Mouse (Mus musculus): Measurements from ENCODE around the gene Rgs17.
A peak's percentile ranks its signal among the peaks of the same experiment; 100 is the strongest.
"Not testable (repeated sequence)": the region's sequence is repeated elsewhere in the genome, so short reads cannot be mapped to it uniquely, and the experiment has no call there.

The Rgs17 gene

DNA sequence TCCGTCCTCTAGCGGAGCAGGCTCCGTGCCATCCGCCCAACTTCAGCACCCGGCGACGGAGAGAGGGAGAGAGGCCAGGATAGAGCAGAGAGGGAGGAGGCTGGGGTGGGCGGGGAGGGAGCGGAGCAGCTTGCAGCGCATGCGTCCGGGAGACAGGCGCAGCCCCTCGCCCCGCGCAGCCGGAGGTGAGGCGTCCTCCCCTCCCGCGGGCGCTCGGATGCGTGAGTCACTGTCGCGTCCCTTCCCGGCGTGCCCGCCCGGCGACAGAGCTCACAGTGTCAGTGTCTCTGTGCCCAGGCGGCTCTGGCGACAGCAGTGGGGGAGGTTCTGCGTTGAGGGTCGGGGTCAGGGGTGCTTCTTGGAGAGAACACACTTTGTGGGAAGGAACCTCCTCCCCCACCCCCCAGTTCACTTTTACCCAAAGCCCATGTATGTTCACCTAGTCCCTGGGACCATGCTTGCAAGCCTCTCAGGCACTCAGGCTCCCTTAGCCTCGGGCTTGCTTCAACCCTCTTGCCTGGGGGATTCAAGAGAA lies at the start of gene Rgs17:
TSS of gene Rgs17 (minus strand) at position 107 of the 535 bp plus-strand sequence.
- peak; percentile 62 for DNase-seq (ENCODE audit: low spot score)

DNA sequence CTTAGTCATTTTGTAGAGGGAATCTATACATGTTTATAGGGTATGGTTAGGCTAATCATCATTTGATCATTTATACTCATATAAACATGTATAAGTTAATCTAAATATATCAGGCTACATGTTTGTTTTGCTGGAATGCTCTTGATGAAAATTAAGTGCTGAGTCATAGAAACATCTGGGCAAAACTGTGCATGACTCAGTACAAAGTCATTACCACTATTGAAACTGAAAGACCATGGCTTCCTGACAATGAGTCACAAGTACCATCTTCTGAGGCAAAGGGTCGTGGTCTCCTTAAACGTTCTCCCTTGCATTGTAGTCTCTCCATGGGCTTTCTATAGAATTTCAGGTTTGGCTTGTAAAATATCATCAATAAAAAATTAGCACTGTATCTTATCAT lies 45.5 kb upstream of the Rgs17 start:
- DNase-seq (ENCODE audit: low spot score): no peak

DNA sequence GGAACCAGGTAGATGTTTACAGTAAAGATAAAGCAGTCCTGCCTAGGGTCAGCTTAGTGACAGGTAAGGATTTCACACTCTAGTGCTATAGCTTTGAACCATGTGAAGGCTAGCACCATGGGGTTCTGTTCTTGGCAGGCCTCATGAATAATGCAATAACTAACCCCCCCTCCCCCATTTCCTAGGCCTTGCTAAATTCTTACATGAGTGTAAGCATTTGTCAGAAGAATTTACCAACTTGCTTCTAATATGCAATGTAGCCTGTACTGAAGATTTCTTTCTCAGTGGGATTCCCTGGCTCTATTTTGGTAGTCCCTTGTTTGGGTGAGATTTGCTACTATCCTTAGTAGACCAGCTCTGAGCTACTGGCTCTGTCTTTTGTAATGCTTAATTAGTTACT lies 31.6 kb upstream of the Rgs17 start:
- not testable (repeated sequence) for DNase-seq (ENCODE audit: low spot score)

DNA sequence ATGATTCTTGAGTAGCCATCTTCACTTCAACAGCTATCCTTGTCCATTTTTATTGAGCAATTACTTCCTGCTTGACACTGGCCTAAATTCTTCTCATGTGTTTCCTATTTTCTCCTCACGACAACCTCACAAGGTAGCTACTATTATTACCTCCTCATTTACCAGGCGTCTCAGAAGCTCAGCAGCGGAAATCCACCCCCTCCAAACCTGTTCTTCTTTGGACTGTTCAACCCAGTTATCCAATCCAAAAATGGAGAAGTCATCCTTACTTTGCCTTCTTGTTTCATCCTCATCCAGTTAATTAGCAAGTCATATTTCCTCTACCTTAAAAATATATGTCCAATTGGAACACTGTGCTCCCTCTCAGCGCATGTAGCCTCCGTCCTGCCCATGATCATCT lies 2.1 kb upstream of the Rgs17 start:
- DNase-seq (ENCODE audit: low spot score): no peak

DNA sequence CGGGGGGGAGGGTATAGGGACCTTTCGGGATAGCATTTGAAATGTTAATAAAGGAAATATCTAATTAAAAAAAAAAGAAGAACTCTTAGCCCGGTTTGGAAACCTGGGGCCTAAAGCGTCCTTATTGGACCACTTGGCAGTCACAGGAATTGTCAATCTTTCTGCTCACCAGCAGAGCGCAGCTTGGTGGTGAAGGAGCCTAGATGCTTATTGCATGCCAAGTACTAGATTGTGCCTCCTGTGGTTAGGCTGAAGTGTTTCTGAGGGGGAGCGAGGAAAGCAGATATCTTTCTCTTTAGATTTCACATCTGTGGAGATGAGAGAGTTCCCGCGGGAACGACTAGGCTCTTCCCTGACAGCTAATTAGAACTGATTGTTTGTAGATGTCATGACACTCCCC lies 896 bp upstream of the Rgs17 start:
- DNase-seq (ENCODE audit: low spot score): peak; percentile 19

DNA sequence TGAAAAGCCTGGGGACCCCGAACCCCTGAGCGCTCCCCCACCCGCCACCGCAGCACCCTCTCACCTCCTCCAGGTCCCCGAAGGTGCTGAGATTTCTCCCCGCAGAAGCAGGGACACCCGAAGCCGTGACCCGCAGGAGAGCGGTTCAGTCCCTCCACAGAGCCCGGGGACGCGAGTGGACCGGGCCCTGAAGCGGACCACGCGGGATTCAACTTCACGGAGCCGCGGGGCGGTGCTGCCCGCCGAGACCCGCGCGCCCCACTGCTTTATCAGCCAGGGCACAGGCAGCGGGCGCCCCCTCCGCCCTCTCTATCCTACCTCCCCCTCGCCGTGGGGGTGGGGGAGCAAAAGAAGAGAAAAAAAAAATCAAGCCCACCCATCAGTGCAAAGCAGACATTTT lies 429 bp downstream of the Rgs17 start:
- DNase-seq (ENCODE audit: low spot score): no peak

DNA sequence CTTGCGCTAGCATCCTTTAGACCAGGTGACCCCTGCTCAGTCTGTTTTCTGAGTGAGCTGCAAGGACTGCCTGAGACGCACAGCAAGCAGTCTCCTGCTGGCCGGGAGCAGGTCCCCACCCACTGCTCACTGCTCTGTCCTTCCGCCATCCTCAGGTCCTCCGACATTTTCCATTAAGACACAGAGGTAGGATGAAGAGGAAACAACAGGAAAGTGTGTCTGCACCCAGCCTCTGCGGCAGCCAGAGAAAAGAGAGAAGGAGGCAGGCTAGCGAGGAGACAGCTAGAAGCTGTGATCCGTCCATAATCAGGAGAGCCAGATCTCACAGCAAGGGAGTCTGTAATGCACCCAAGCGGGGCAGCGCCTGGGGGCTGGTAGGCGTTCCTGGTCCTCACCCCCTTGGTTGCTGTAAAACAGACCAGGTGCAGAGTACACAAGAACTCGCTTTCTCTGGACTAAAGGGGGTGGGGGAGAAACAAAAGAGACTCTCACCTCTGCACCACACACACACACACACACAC lies 1.1 kb downstream of the Rgs17 start:
- peak; percentile 16 for DNase-seq (ENCODE audit: low spot score)

DNA sequence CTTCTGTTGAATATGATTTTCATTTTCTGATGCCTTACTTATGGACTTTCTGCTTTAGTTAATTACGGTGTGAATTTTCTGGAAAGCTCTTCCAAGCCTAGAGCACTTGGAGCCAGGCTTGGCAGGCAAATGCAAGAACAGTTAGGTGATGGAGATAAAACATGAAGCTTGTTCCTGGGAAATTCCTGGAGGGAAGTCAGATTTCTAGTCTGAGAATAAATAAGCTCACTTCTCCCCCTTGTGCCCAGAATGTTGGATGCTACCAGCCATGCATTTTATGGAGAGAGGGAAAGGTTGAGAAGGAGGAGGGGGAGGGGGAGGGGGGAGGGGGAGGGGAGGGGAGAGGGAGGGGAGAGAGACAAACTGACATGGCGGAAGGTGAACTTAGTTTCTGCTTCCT lies 17.8 kb downstream of the Rgs17 start:
- DNase-seq (ENCODE audit: low spot score): no peak

DNA sequence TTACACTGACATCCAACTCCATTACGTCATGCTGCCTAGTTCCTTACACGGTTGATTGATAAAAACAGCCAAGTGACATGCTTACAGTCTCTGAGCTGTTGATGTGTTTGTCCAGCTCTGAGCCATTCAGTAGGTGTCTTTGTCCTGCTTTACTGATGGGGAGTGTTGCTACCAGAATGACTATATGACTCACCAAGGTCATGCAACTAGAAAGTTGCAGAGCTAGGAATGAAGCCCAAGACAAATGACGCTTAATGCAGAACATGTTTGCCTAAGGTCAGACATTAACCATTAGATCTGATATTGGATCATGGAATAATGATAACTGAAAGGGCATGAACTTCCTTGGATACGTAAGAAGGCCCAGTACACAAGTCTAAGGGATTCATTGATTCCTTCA lies 20.4 kb downstream of the Rgs17 start:
- DNase-seq (ENCODE audit: low spot score): no peak

DNA sequence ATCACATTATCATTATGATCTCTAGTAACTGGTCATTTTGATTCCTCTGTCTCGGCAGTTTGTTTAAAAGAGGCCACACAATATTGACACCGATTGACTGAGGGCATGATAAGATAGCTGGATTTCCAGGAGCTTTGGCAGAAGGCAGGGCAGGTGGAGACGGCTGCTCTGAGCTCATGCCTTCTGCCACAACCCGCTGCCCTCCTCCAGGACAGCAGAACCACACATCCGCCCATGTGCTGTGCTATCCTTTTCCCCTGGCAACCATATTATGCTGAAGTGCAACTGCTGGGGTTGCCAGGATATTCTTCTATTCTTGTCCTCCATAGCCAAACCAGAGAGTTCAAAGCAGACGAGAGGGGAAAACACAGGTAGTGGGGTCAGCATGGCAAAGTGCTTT lies 21.5 kb downstream of the Rgs17 start:
- DNase-seq (ENCODE audit: low spot score): no peak

DNA sequence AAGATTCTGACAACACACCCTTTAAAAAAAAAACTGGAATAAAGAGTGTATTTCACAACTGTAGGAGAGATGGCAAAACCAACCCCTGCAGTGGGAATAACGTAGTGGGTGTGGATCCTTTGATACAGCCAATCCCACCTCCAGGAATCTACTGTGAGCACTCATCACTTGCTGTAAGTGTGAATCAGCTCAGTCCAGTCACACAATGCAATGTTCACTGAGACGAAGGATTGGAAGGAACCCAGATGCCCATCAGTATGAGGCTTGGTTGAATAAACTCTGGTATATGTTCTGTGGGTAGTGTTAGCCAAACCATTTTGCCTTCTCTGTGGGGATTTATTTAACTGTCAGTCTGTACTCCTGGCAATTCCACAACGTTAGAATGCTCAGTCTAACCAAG lies 45.1 kb downstream of the Rgs17 start:
- no peak for DNase-seq (ENCODE audit: low spot score)

DNA sequence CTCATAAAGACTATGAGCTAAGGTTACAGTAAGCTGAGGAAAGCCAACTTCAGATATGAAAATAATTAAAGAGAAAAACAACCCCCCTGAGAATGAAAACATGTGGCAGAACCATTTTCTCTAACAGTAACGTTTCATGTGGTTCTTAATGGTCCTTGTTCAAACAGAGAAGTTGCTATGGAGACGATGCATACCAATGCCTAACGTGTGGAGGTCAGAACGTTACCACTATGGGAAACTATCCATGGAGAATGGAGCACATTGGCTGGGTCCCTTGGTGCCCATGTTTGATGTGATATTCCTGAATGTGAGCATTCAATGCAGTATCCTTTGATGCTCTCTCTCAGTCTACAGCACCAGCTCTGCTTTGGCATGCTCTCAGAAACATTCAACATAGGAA lies 51.1 kb downstream of the Rgs17 start:
- no peak for DNase-seq (ENCODE audit: low spot score)

DNA sequence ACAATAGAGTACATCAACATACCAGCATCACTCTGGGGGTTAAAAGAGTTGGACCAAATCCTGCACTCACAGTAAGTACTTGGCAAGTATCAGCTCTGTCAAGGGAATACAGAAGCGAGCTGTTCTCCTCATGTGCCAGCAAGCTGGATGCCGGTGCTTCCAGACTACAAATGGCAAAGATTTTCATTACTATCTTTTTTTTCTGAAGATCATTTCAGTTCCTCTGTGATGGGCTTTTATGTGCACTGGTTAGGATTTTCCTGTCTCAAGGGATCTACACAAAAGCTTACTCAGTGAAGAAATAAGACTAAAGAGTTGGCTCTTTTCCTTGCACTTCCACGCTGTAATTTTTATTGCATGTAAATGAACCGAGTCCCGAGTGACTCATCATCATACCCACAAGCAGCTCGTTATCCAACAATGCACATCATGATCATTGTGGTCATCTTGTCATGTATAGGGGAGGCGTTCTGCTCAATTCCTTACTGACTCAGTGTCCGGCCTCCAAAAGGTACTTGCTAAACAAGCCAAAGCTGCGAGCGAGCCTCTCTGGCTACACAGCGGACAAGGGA lies 54.1 kb downstream of the Rgs17 start:
- DNase-seq (ENCODE audit: low spot score): peak; percentile 28

DNA sequence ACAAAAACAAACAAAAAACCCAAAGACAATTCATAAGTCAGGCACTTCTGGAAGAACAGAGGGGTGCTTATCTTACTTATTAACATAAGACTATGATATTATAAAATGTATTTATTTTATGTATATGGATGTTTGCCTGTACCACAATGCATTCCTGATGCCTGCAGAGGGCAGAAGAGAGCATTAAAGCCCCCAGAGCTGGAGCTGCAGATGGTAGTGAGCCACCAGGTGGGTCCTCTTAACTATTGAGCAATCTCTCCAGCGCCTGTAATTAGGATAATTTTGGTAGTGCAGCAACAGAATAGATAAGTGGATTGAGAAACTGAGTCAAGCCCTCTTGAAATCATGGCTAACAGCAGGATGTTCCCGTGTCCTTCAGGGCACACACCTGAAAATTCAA lies 56.2 kb downstream of the Rgs17 start:
- DNase-seq (ENCODE audit: low spot score): no peak

DNA sequence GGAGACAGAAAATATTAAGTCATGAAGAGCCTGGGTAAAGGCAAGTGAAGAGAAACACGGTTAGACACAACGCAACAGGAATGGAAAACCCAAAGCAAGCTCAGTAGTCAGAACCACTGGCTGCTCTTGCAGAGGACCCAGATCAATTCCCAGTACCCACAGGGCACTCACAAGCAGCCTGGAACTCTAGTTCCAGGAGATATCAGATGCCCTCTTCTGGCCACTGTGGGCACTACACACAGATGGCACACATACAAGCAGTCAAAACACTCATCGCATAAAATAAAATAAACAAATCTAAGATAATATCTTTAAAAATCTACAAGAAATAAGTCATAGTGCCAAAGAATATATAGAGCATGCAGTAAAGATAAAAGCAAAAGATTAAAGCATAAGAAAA lies 59.5 kb downstream of the Rgs17 start:
- no peak for DNase-seq (ENCODE audit: low spot score)

DNA sequence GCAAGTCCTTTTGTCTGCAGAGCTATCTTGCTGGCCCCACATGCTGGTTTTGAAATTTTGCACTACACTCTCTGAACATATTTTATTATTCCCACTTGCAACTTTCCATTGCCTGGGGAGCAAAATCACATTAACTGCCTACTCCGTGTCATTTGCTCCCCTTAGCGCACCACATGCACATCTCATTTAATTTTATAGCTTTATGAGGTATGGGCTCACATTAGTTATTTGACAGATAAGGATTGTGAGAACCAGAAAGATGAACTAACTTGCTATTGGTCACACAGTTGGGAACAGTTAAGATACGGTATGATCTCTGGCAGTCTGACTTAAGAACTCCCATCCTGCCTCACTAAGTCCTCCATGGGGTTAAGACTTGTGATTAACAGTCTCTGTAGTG lies 61.4 kb downstream of the Rgs17 start:
- no peak for DNase-seq (ENCODE audit: low spot score)

DNA sequence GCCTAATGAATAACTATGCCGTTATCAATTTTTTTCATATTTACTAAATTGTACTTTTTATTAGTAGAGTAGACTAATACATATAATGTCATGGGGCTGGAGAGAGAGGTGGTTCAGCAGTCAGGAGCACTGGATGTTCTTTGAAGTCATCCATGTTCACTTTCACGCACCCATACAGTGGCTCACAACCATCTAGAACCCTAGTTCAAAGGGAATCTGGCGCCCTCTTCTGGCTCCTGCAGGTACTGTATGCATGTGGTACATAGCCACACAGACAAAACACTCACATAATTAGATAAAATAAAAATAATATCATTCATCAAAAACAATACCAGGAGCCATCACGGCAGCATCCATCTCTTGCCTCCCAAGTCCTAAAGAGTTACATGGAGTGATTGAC lies 62.5 kb downstream of the Rgs17 start:
- DNase-seq (ENCODE audit: low spot score): no peak

DNA sequence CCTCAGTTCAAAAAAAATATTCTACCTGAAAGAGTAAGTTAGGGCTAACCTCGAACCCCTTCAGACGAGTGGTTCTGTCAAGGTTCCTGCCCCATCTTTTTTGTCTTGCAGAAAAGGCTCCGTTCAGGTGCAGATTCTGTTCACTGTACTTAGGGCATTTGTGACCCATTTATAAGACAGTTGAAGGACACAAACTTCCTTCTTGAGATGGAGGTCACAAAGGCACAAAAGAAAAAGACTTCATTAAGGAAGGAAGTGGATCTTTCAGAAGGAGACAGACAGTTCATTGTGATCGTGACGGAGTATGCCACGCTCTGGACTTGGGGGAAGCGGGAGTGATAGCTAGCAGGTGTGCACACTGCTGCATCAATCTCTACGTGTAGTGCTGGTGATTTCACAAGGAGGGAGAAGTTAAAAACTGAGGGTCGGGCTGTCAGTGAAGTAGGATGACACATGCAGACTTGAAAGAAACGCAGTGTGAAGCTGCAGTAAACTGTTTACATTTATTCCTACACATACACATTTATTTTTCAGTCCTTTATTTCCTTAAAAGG lies 64.1 kb downstream of the Rgs17 start:
- DNase-seq (ENCODE audit: low spot score): no peak

DNA sequence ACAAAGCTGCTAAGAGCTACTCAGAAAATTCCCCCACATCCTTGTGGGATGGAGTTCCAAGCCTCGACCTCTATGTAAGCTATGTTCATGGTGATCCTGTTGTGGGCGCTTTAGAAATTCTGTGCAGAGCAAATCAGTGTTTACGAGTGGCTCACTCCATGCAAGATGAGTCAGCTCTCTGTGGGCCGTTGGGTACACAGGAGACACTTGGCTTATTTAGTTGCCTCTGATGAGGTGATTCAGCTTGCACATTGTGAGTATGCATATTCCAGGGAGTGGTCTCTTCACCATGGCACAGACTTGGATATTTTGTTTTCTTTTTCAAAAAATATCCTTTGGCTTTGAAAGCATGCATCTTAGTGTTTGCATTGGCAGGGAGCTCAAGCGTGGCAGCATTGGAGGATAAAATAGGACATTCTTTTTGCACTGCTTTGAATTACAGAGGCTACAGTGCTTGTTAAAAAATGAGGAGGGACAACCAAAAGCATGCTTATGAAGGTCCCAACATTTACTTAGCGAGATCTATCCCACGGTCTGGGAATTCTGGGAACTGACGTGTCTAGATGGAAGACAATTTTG lies 68.8 kb downstream of the Rgs17 start:
- no peak for DNase-seq (ENCODE audit: low spot score)

DNA sequence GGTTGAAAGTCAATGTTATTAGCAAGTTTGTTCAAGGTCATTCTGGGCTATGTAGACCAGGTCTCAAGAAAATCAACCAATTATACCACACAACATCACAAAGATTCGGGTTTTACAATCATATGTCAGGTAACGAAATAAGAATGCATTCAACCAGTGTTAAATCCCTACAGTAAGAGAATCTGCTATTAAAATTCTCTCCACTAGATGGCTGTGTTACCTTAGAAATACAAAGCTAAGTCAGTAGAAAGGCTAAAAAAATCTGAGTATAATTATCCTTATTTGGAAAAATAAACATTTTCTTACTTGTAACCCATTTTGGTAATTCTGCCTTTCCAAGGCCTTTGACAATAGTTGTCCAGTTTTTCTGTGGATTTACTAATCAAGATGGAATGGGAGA lies 75.3 kb downstream of the Rgs17 start:
- no peak for DNase-seq (ENCODE audit: low spot score)

DNA sequence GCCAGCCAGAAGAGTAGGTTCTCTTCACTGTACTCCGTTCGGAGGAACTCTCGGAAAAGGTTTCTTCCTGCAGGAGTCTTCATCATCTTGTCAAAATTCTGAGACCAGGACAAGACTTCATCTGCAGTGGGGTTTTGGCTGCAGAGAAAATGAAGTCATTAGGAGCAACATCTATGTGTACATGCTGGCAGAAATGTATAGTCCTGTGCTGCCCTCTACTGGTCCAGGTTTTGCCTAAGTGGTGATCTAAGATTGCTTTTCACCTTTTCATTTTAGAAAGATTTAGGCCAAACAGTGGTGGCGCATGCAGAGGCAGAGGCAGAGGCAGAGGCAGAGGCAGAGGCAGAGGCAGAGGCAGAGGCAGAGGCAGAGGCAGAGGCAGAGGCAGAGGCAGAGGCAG lies 80.8 kb downstream of the Rgs17 start:
- peak; percentile 47 for DNase-seq (ENCODE audit: low spot score)

DNA sequence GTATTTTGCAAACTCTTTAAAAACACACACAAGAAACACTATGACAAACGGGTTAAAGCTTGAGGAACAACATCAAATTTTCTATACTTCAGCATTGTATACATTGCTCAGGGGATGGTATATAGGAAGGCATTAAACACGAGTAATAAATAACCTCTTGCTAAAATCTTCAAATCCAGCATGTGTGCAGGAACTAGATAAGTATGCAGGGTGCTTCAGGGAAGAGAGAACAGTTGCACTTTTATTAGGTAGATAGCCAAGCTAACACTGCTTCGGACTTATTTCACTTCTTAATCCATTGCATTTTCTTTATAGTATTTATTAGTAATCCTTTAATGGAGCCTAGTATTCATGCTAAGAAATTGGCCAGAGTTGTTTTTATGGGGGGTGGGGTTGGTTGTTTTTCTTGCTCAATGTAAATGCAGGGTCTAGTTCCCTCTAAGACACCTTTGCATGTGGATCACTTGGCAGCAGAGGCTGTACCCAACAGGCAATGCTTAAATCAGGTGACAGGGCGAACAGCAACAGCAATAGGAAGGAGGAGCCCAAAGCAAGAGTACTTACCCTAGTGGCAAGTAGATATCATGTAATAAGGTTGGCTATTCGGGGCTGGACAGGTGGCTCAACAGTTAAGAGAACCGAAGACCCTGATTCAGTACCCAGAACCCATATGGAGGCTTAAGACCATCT lies 95.7 kb downstream of the Rgs17 start:
- DNase-seq (ENCODE audit: low spot score): no peak

DNA sequence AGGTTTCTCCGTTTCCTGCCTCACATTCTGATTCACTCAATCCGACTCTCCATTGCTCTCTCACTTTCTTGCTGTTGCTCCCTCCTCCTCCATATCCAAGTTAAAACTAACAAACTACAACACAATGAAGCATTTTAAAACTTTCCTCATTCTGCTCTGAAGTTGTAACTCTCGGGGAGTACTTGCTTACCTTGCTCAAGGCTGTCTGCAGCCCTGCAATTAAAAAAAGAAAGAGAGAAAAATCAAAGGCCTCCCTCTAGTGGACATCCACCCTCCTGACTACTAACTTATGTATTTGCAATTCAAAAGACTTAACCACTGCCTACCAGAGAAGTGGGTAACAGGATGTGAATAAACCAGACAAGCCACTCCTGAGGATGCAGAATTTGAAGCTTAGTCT lies 97.4 kb downstream of the Rgs17 start:
- peak; percentile 63 for DNase-seq (ENCODE audit: low spot score)
